Mouse (Mus musculus): ENCODE results near the gene Gm26620. TPM values are rescaled to one million over a fixed set of nuclear protein-coding genes. Genes with fewer than 3 reads are reported as not detected.
A peak's percentile ranks its signal among the peaks of the same experiment; 100 is the strongest.

Gene Gm26620
- 0.58 TPM in 1 of 2 replicates, not detected in the other for total RNA-seq (2017)

GRCm38 (mm10) chr1:170884978-170885561 lies at the start of gene Gm26620, which contains the start of gene Dusp12:
Gene Gm26620, plus strand, starts transcription at chr1:170885065.
Gene Dusp12, minus strand, starts transcription at chr1:170885540.
- ATAC-seq (ENCODE audit: extremely low read depth, insufficient number of reproducible peaks, low FRiP score, poor library complexity, severe bottlenecking) = peak; percentile 96

GRCm38 (mm10) chr1:170839685-170840084 lies 45.2 kb upstream of the Gm26620 start:
- 0 out of 2 replicates have a peak, but pooled peaks have one; percentile 16 for ATAC-seq (ENCODE audit: extremely low read depth, insufficient number of reproducible peaks, low FRiP score, poor library complexity, severe bottlenecking)

GRCm38 (mm10) chr1:170844380-170844779 lies 40.5 kb upstream of the Gm26620 start:
- ATAC-seq (ENCODE audit: extremely low read depth, insufficient number of reproducible peaks, low FRiP score, poor library complexity, severe bottlenecking) = peak; percentile 67; the same call in 1 of the 2 replicates

GRCm38 (mm10) chr1:170845448-170846307 lies 39.2 kb upstream of the Gm26620 start:
- no peak for ATAC-seq (ENCODE audit: extremely low read depth, insufficient number of reproducible peaks, low FRiP score, poor library complexity, severe bottlenecking)

GRCm38 (mm10) chr1:170850007-170850406 lies 34.9 kb upstream of the Gm26620 start:
- ATAC-seq (ENCODE audit: extremely low read depth, insufficient number of reproducible peaks, low FRiP score, poor library complexity, severe bottlenecking) = no peak

- ATAC-seq (ENCODE audit: extremely low read depth, insufficient number of reproducible peaks, low FRiP score, poor library complexity, severe bottlenecking) = no peak
Observed at GRCm38 (mm10) chr1:170850637-170851624, 33.9 kb upstream of the Gm26620 start.

GRCm38 (mm10) chr1:170853604-170854003 lies 31.3 kb upstream of the Gm26620 start:
- peak; percentile 94 for ATAC-seq (ENCODE audit: extremely low read depth, insufficient number of reproducible peaks, low FRiP score, poor library complexity, severe bottlenecking)

- ATAC-seq (ENCODE audit: extremely low read depth, insufficient number of reproducible peaks, low FRiP score, poor library complexity, severe bottlenecking) = no peak
Observed at GRCm38 (mm10) chr1:170855056-170855760, 29.7 kb upstream of the Gm26620 start.

- ATAC-seq (ENCODE audit: extremely low read depth, insufficient number of reproducible peaks, low FRiP score, poor library complexity, severe bottlenecking) = no peak
Observed at GRCm38 (mm10) chr1:170857369-170857768, 27.5 kb upstream of the Gm26620 start.

GRCm38 (mm10) chr1:170858872-170859271 lies 26.0 kb upstream of the Gm26620 start:
- ATAC-seq (ENCODE audit: extremely low read depth, insufficient number of reproducible peaks, low FRiP score, poor library complexity, severe bottlenecking) = no peak

- no peak for ATAC-seq (ENCODE audit: extremely low read depth, insufficient number of reproducible peaks, low FRiP score, poor library complexity, severe bottlenecking)
Observed at GRCm38 (mm10) chr1:170861671-170862434, 23.0 kb upstream of the Gm26620 start.

- ATAC-seq (ENCODE audit: extremely low read depth, insufficient number of reproducible peaks, low FRiP score, poor library complexity, severe bottlenecking) = no peak
Observed at GRCm38 (mm10) chr1:170862435-170862717, 22.5 kb upstream of the Gm26620 start.

- ATAC-seq (ENCODE audit: extremely low read depth, insufficient number of reproducible peaks, low FRiP score, poor library complexity, severe bottlenecking) = no peak
Observed at GRCm38 (mm10) chr1:170863033-170863432, 21.8 kb upstream of the Gm26620 start.

GRCm38 (mm10) chr1:170864234-170864633 lies 20.6 kb upstream of the Gm26620 start:
- no peak for ATAC-seq (ENCODE audit: extremely low read depth, insufficient number of reproducible peaks, low FRiP score, poor library complexity, severe bottlenecking)

GRCm38 (mm10) chr1:170864754-170865153 lies 20.1 kb upstream of the Gm26620 start:
- peak; percentile 20; the same call in 1 of the 2 replicates for ATAC-seq (ENCODE audit: extremely low read depth, insufficient number of reproducible peaks, low FRiP score, poor library complexity, severe bottlenecking)

GRCm38 (mm10) chr1:170865406-170865805 lies 19.5 kb upstream of the Gm26620 start:
- ATAC-seq (ENCODE audit: extremely low read depth, insufficient number of reproducible peaks, low FRiP score, poor library complexity, severe bottlenecking) = no peak

GRCm38 (mm10) chr1:170866992-170867690 lies 17.7 kb upstream of the Gm26620 start:
- peak; percentile 10; the same call in 1 of the 2 replicates for ATAC-seq (ENCODE audit: extremely low read depth, insufficient number of reproducible peaks, low FRiP score, poor library complexity, severe bottlenecking)

All from neutrophil, adult 5-6 weeks (primary cell).